Mouse (Mus musculus): ENCODE data around the gene Bscl2.
"Not testable (repeated sequence)": the region's sequence is repeated elsewhere in the genome, so short reads cannot be mapped to it uniquely, and the experiment has no call there.

Bscl2 gene

GRCm38 (mm10) chr19:8872266-8872840, 35.1 kb downstream of the Bscl2 start:
- no peak for DNase-seq

- DNase-seq, result no peak
Observed at GRCm38 (mm10) chr19:8875031-8875430, 37.8 kb downstream of the Bscl2 start.

- peak; percentile 89 to 92 for DNase-seq
Observed at GRCm38 (mm10) chr19:8880311-8881033, 43.2 kb downstream of the Bscl2 start, which contains the start of gene Uqcc3. Gene Uqcc3, minus strand, starts transcription at chr19:8880923.

- no peak for DNase-seq
Observed at GRCm38 (mm10) chr19:8881034-8881392, 43.7 kb downstream of the Bscl2 start.

- DNase-seq, result no peak
Observed at GRCm38 (mm10) chr19:8883616-8884015, 46.3 kb downstream of the Bscl2 start, which contains the start of the genes Lbhd1 and Gm49403. Gene Lbhd1, plus strand, starts transcription at chr19:8883732. Gene Gm49403, plus strand, starts transcription at chr19:8883930.

GRCm38 (mm10) chr19:8886916-8887584, 49.8 kb downstream of the Bscl2 start:
- DNase-seq, result no peak

GRCm38 (mm10) chr19:8887585-8888463, 50.6 kb downstream of the Bscl2 start:
- no peak for DNase-seq

- peak; percentile 93 to 97 for DNase-seq
Observed at GRCm38 (mm10) chr19:8888511-8889385, 51.5 kb downstream of the Bscl2 start, which contains the start of the genes 1810009A15Rik and Gm49416. Gene 1810009A15Rik, plus strand, starts transcription at chr19:8888853. Gene Gm49416, plus strand, starts transcription at chr19:8888926.

- DNase-seq, result peak; percentile 90 to 91
Observed at GRCm38 (mm10) chr19:8892829-8893766, 55.8 kb downstream of the Bscl2 start, which contains the start of gene Ints5. Gene Ints5, plus strand, starts transcription at chr19:8893005.

- DNase-seq, result peak in 1 of 2 experiments; percentile 39
Observed at GRCm38 (mm10) chr19:8895397-8895960, 58.2 kb downstream of the Bscl2 start.

- DNase-seq, result not testable (repeated sequence)
Observed at GRCm38 (mm10) chr19:8896231-8896630, 59.0 kb downstream of the Bscl2 start.

GRCm38 (mm10) chr19:8897211-8897864, 60.1 kb downstream of the Bscl2 start:
- peak; percentile 50 to 58 for DNase-seq

- DNase-seq, result peak; percentile 94 to 97
Observed at GRCm38 (mm10) chr19:8897865-8898495, 60.7 kb downstream of the Bscl2 start, which contains the start of gene Ganab. Gene Ganab, plus strand, starts transcription at chr19:8898071.
